Mouse (Mus musculus): ENCODE data around the gene Dus1l.
"Not testable (repeated sequence)": the region's sequence is repeated elsewhere in the genome, so short reads cannot be mapped to it uniquely, and the experiment has no call there.

Dus1l gene

DNA sequence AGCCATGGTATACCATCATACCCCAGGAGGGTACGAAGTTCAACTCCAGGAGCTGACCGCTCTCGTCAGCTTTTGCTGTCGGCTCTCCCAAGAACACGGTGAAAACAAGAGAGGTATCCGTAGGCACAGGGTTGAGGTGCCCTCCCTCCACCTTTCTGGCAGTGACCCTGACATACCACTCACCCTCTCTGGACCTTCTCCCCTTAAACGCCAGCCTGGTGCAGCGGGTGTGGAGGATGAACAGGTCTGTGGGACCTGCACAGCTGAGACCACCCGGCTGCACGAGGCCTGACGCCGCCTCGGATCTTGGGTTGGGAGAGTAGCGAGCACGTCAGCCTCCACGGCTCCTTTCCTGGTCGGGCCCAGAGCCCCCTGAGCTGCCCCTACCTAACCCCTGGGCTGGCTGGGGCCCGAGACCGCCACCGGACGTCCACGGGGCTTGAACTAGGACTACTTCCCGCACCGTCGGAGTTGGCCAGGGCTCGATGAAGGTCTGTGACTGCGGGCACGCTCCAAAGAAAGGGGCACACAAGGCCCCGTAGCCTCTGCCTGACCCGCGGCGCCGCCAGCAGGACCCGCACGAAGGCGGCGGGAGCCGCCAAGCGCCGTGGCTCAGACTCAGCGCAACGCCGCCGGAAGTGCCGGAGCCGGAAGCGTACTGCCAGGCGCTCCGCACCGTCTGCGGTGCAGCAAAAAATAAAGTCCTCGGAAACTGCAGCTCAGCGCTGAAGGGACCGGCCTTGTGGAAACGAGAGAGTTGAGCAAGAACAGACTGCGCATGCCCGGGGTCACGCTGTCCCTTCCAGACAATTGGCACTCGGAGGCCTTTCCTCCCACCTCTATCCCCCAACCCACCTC is at the start of gene Dus1l:
Dus1l (minus strand) TSS at position 648 of the 858 bp plus-strand sequence.
- CTCF ChIA-PET, result interaction anchor here (0.5 kb wide), 1 partner anchor 73 kb away, joined by 7 read pairs; no protein-coding TSS in a partner anchor

DNA sequence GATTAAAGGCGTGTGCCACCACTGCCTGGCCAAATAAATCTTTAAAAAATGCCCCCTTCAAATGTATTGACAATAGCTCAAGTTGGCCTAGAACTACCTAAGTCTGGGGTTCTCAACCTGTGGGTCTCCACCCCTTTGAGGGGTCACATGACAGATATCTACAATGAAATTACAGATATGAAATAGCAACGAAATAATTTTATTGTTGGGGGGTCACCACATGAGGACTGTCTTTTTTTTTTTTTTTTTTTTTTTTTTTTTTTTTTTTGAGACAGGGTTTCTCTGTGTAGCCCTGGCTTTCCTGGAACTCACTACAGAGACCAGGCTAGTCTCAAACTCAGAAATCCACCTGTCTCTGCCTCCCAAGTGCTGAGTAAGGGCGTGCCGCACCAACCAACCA is 48.1 kb upstream of the Dus1l start:
- CTCF ChIA-PET, result interaction anchor here (0.7 kb wide), 1 partner anchor 18 kb away, joined by 3 read pairs; no protein-coding TSS in a partner anchor

DNA sequence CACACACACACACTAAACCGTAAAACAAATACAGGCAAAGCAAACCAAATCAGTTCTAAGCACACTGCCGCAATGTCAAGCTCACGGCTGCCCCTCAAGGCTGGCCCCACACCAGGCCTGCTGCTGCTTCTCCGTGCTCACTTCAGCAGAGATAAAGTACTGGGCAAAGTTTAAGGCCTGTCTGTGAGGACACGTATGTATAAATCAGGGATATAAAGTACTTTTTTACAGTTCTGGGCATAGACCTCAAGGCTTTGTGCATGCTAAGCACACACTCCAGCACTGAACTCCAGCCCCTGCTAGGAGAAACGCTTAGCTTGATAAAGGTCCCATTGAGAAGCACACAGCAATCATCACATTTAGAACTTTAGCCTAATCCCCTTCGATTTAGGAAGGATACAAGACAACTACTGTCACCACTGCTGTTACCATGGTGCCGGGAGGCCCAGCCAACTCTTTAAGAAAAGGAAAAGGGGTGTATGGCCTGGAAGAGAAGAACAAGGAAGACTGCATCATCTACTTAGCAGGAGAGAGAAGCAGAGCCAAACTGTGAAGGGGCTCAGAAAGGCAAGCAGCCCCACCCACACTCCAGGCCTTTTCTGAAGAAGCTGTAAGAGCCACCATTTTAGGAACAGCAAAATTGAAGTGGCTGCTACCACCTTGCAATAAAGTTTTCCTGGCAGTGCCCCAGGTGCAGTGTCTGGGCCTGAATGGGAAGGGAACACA is 37.5 kb upstream of the Dus1l start:
- CTCF ChIA-PET, result interaction anchor here (0.7 kb wide), 1 partner anchor 17 kb away, joined by 8 read pairs; no protein-coding TSS in a partner anchor

DNA sequence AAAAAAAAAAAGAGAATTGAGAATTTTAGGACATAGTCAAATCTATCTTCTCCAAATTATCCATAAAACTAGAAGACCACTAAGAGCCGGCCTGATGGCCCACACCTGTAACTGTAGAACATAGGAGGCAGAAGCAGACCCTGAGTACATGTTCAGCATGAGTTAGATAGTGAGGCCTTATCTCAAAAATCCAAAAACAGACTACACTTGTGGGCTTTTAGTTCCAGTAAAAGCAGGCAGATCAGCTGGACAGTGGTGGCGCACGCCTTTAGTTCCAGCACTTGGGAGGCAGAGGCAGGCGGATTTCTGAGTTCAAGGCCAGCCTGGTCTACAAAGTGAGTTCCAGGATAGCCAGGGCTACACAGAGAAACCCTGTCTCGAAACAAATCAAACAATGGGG is 36.8 kb upstream of the Dus1l start:
- CTCF ChIA-PET, result not testable (repeated sequence)

DNA sequence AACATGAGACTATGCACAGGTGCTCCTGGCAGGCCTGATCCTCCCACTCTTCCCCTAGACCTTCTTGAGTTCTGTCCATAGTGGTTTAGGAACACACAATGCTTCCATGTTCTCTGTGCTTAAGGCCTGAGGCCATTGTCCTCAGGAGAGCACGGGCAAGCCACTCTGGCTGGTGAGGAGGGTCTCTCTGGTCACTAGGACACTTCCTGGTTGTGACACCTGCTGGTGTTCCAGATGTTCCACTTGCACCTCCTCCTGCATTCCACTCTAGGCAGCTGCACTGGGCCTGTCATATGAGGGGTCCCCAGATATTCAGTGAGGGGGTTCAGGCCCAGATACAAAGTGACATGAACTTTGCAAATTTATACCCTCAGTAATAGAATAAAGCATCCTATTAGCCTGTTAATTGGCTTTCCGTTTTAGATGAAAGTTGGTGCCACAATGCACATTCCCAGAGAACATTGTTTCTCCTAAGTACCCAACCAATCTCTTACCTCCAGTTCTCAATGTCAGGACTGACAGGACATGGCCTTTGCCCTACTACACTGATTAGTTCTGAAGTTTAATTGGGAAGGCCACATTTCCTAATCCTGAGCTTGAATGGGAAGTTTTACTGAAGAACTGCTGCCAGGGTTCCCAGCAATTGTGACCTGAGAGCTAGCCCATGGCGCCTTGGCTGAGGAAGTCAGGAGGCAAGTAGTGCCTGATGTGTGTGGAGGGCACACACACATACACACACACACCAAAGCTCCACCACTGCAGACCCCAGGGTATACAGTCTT is 35.6 kb upstream of the Dus1l start:
- CTCF ChIA-PET, result no interaction called here

DNA sequence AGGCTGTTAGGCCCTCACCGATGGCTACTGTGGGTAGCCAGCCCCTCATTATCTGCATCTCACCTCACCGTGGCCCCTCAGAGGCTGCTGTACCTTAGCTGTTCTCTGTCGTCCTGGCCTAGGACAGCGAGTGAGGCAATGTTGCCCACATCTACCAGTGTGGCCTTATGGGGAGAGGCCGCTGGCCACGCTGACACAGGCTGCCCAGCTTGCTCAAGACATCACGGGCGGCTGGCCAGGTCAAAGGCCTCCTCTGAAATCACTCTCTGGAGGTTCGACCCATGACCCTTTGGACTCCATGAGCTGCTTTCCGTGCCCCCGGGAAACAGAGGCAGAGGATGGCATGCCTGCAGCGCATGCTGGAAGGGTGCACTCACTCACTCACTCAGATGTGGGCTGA is 34.5 kb upstream of the Dus1l start:
- CTCF ChIA-PET, result no interaction called here

DNA sequence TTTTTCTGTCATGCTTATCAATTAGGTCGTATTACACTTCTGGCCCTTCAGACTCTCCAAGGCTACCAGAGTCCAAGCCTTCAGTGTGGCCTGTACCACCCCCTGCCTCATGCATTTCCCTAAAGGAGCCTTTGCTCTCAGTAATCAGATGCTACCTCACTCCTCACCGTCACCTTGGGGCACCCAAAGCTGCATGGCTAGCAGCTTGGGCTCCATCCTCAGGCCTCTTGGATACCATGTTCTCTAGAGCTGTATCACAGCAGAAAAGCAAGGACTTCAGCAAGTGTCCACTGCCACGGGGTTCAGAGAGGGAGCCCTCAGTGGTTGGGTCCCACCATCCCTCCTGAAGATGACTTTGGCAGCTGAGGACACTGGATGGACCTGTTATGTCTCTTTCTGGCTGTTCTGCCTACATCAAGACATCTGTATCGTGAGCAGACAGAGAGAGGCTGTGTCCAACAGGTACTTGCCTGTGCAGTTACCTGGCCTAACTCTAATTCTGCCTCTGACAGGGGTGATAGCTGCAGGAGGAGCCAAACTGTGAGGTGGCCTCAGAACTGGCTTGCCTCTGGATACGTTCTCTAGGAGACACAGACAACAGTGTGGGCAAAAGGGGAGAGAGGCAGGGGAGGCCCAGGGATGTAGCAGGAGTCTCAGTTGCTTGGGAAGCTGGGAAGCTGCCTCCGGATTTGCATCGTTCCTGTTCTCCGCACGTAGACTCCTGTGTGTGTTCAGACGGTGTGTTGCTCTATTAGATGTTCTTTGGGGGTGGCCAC is 33.7 kb upstream of the Dus1l start:
- CTCF ChIA-PET, result no interaction called here

DNA sequence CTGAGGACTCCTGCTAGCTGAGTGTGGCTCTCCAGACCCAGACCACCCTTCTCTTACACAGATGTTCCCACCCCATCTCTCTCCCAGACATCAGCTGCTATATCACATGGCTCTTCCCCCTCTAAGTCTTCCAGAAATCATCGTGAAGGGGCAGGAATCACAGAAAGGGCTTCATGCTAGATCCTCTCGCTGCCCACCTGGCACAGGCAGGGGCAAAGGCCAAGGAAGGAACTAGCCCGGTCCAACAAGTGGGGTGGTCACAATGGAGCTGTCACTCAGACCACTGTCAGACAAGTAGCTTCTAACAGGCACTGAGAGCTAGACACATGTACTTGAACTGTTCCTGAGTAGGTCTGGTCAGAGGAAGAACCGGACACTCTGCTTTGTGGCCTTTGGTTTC is 32.2 kb upstream of the Dus1l start:
- CTCF ChIA-PET, result no interaction called here

DNA sequence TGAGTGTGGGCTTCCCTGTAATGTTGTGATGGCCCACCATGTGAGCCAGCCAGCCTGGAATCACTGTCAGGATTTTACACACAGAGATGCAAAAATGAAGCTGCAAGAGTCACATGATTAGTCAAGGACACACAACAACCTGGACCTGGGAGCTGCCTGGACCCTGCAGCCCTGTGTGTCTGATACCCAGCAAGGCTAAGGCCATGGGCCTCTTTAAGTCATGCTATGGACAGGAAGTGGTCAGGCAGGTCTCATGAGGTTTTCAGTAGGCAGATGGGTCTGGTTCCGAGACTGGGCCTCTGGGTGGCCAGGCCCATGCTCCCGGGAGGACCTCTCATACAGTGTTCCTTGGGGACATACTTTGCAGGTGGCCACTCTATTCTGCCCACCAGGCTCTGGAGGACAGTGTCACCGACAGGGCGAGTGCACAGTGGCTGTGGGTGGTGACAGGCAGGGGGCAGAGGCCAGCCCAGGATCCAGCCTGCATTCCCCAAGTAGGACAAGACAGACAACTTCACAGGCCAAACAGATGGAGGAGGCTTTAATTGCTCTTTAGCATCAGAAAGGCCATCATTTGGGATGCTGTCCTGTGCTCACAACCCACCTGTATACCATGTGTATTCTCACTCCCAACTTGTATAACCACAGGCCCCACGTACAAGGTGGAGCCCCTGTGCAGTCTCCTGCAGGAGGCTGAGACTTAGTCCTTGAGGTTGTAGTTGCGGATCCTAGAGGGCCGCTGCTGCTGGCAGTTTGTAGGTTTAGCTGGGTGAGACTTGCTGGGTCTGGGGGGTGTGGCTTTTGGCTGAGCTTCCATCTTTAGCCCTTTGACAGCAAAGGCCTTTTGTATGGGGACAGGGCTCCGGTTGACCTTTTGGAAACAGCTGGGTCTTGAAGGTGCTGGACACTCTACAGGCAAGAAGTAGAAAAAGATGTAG is 30.1 kb upstream of the Dus1l start:
- CTCF ChIA-PET, result interaction anchor here (0.6 kb wide), 1 partner anchor 18 kb away, joined by 3 read pairs; no protein-coding TSS in a partner anchor

DNA sequence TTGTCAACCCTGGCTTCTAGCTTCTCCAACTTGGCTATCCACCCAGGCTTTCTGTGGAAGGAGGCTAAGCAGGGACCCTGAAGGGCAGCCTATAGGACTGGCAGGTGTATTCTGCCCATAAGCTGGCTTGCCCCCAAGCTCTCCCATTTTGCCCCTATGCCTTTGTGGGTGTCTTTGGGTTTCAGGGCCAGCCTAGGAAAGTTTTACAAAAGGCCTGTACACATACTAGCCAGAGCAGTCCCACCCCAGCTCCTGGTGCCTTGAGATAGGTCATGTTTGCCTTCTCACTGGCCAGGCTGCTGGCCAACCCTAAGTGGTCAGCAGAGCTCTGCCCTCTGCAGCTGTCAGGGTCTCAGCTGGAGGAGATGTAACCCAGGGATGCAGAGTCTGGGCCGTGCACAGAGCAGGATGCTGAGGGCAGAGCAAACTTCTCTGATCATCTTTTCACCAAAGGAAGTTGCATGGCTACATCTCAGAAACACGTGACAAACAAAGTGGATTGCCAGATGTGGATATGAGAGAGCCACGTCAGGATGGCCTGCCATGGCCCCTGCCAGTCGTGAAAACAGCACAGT is 29.2 kb upstream of the Dus1l start:
- CTCF ChIA-PET, result no interaction called here

DNA sequence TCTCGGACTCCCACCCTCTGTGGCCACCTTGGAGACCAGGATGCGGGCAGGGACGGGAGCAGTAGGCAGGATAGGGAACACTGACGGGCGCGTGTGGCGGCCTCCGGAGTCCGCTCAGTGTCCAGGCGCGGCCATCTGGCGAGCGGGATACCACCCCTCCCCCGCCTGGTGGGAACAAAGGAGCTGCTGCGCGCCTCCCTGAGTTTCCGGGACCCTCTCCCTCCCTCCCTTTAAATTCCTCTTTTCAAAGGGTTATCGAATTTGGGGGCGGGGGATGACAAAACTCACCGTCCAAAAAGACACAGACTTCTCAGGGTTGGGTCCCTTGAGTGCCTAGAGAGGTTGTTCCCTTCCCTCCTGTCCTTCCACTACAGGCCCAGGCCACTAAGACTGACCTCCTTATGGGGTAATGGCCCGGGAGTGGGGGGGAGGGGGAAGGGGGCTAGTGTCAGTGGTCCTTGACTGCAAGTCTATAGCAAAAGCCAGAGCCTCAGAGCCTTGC is 28.6 kb upstream of the Dus1l start:
- CTCF ChIA-PET, result no interaction called here

DNA sequence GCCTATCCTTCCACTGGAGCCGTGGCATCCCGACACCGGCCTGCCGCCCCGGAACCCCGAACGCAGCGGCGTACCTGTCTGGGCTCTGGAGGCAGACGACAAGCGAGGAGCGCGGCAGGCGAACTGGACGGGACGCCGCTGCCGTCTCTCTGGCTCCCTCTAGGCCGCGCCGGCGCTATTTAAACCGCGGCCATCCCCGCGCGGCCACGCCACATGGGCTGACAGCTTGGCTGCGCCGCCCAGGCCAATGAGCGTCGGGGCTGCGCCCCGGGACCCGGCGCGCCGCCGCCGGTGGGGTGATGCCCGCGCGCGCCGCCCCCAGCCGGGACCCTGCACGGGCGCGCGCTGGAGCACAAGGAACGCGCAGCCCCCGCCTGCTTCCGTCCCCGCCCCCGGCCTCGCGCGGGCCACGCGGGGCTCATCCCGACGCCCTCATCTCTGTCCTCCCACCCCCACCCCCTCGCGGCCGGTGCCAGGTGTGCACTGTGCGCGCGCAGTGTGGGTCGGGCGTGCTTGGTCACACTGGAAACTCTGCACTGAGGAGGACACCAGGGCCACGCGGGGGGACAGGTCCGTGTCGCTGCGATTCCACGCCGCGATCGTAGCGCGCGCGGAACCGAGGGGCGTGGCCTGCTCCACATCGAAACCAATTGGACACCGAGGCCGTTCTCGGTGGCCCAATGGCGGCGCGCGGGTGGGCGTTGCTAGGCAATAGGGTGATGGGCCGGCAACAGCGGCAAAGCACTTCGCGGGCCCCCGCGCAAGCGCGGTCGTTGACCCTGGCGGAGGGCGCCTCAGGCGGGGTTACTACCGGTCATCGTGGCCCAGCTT is 28.0 kb upstream of the Dus1l start, which contains the start of gene Fasn:
Fasn (minus strand) TSS at position 592 of the 831 bp plus-strand sequence.
- CTCF ChIA-PET, result no interaction called here

DNA sequence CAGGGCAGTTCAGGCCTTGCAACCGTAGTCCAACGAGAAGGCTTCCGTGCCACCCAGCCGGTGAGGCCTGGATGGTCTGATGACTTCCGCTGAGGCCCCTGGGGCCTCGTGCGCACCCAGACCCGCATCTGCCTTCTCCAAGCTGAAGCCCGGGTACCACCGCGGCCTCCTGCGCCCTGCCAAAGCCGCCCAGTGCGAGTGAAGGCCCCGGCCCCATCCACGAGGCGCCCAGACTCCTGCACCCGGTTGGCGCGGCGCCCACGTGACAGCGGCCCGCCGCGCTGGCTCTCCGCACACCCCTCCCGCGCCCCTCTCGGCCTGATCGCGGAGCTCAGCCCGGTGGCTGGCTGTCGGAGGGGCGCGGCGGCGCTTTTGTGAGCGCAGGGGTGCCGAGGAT is 27.3 kb upstream of the Dus1l start:
- CTCF ChIA-PET, result interaction anchor here (0.8 kb wide), 1 partner anchor 332 kb away, joined by 3 read pairs; the partner anchor contains the start of gene Slc25a10

DNA sequence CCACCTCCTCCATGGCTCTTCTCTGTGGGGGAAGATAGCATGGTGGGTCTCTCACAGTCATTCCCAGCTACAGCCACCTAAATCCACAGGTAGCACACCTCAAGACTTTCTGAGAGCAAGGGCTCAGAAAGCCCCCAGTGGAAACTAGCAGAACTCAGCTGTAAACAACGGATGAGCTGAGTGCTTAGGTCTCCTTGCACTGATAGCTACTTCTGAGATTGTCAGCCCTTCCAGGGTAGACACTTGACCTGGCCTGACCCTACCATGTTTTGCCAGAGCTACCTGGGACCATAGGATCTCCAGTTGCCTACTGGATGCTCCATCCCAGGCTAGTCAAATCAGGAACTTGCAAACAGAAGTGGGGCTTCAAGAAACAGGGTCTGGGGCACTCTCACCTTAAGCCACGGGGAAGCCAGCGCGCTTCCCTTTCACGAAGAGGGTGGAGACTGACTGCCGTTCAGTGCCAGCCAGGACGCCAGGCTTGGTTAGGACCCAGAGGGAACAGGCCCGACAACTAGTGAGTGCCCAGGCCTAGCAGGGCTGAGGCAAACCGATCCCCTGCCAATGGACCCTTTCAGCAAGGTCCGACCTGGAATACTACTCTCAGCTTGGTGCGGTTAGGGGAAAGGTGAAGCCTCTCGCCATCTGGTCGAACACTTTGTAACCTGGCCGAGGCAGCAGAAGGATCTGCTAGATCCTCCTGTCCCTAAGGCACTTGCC is 26.8 kb upstream of the Dus1l start:
- CTCF ChIA-PET, result interaction anchor here (0.8 kb wide), 1 partner anchor 331 kb away, joined by 3 read pairs; the partner anchor contains the start of gene Slc25a10

DNA sequence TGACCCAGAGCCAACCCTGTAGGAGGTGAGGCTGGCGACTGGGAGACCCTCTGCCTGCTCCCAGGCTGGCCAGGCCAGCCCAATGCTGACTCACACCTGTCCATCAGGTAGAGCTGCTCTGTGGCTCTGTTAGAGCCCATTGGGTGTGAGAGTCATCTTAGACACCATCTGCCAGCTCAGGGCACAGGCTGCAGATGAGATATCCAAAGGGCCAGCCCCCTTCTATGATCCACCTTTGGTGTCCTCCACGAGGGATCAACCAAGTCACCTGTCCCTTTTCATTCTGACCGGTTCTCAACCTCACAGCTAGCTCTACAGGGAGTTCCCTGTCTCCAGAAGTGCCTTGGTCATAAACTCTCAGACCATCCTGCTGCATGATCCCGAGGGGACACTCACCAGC is 26.1 kb upstream of the Dus1l start:
- CTCF ChIA-PET, result interaction anchor here (0.6 kb wide), 1 partner anchor 265 kb away, joined by 6 read pairs; no protein-coding TSS in a partner anchor

DNA sequence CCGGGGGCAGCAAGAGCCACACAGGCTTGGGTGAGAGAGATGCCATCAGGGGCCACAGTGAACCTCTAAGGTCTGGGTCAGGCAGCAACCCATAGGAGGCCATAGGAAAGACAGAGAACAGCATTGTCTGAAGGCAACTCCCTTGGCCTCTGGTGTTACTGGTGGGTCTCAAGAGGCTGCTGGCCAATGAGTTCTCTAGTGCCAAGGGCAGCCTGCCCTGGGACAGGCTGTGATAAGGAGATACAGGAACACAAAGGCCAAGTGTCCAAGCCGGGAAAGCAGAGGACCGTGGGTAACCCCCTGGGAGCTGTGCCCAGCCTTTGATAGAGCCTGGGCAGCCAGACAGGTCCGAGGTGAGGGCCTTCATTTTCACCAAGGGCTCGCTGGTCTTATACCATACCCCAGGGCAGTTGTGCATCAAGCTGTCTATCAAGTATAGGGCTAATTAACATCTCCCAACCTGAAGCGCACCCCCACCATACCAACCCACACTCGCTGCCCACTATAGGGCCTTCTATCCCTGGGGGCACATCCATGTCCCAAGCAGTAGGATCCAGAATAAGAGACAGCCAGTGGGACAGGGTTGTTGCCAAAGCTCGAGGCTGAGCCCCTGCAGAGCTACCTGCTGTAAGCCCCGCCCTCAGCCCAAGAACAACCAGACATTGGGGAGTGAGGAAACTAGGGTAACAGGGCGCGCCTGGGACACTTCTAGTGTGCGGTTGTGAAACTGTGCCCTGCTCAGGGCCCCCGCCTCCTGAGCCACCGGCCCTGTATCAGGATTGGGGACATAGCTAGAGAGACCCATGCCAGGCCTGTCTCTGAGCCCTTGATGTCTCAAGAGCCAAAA is 25.1 kb upstream of the Dus1l start:
- CTCF ChIA-PET, result interaction anchor here (0.6 kb wide), 1 partner anchor 264 kb away, joined by 6 read pairs; no protein-coding TSS in a partner anchor

DNA sequence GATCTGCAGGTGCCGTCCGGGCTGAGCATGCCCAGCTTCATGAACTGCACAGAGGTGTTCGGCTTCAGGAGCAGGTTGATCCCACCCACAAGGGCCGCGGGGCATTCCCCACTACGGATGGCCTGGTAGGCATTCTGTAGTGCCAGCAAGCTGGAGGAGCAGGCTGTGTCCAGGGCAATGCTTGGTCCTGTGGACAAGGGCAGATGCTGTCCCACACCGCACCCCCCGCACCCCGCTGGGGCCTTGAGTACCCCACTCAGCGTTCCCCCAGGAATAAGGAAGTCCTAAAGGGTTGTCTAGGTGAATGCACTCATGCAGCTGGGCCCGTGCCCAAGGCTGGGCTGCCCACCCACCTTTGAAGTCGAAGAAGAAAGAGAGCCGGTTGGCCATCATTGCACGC is 24.3 kb upstream of the Dus1l start:
- CTCF ChIA-PET, result no interaction called here

All from spleen, embryonic (tissue).